Mouse (Mus musculus) cerebellum, postnatal 14 days (tissue): ENCODE measurements at regions not wholly inside any gene's neighbourhood (a gene's known extent, or its start where the extent isn't known, plus 50 kb on each side); places are given as distances from the start of the nearest gene placed in this dataset.
"Not testable (repeated sequence)": the region's sequence is repeated elsewhere in the genome, so short reads cannot be mapped to it uniquely, and the experiment has no call there.

Experiments
- DNase-seq, 2 experiments: peaks; one replicate each; pipeline ENCODE4 v3.0.0; 2021; ENCODE audit warnings: mixed read lengths in 2 of 2

GRCm38 (mm10) chr10:91443321-91443720, 262.2 kb upstream of the Tmpo start:
- DNase-seq, result no peak

- DNase-seq, result no peak
Observed at GRCm38 (mm10) chr10:91440051-91440450, 258.9 kb upstream of the Tmpo start.

DNA sequence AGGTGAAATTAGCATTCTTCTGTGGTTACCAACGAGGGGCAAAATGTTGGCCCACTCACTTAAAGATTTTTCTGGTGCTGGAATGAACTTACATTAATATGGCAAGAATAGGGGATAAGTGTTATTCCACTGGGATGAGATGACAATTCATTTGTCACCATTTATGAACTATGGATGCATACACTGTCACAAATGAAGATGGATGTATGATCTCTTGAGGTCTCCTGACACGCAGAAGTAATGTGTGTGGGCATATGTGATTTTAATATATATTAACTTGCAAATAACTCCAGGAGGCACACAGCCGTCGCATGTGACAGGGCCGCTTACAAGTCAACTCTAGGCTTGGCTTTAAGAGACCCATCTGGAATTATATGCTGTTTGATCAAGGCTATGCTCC, 256.8 kb upstream of the Tmpo start:
- no peak for DNase-seq

DNA sequence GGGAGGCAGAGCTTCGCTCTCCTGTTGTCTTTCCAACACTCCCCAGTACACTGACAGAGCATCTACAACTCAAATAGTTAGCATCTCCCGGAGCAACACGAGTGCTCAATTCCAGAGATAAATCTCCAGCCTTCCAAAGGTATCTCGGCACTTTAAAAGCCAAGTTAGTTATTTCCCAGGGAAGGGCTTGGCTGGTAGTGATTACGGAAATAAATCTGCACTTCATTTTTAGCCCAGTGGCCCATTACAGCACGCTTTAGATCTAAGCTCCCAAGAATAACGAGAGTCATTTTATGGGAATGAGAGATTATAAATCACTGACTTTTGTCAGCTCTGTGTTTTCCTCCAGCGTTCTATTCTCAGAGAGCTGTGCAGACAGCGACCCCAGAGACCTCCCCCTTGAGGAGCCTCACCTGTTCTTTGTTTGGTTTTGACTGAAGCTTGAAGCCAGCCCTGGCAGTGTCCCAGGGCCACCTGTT, 255.0 kb upstream of the Tmpo start:
- DNase-seq, result peak; percentile 21 to 23

DNA sequence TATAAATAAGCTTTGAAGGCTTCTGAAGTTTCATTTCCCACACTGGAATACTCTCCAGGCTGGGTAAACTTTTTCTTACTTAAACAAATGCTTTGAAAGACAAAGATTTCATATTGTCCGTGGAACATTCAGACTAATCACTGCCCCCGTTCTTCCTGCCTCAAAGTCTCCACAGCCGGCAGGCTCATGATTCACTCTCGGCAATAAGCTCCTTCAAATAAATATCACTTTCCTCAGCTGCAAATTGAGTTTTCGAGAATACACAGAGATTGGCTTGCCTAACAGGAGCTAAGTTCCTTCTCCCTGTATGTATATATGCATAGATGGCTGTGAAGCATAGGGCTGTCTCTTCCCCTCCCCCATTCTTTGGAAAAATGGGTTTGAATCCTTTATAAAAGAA, 249.2 kb upstream of the Tmpo start:
- no peak for DNase-seq

GRCm38 (mm10) chr10:91426584-91426983, 245.5 kb upstream of the Tmpo start:
- no peak for DNase-seq

DNA sequence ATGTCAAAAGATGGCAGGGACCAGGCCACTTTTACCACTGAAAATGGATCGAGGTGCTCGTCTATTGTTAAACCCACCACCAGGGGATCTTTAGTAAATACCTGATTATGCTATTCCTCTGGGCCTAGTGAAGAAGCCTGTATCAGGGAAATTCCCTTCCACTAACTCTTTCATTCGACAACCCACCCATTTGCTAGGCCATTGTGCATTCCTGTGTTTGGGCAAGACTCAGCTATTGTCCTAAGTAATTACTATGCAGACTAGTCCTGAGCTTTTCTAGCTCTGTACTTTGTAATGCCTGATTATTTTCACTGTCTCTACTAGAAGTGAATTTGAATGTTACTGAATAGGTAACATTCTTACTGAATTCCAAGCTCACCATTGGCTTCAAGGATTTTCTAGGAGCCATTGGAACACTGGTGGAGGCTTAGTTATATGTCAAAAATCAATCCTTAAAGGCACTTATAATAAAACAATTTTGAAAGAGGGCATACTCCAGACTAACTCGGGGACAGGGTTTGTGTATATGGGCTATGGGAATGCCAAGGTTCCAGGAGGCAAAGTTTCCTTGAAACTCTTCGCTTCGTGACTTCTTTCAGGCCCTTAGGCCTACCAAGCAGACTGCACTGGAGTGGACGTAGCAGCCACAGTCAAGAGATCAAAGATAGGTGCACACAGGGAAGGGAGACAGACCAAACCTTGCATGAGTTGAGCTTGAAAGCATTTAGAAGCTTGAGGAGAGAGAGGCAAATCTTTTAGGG, 244.7 kb upstream of the Tmpo start:
- not testable (repeated sequence) for DNase-seq

DNA sequence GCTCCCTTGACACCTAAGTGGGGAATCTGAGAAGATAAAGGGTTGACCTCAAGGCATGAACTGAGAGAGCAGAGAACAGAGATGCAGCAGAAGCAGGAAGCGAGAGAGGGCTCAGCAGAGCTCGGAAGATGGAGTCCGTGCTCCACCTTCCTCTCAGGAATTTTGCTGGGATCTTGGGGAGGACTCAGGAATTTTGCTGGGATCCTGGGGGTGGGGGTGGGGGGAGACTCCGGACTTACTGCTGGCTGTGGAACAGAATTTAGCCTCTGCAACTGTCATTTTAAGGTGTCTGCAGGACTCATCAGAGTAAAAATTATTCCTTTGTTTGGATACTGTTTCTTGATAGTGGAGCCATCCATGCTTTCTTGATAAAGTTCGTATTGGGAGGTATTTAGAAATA, 243.7 kb upstream of the Tmpo start:
- DNase-seq, result no peak

GRCm38 (mm10) chr10:91387255-91387654, 206.1 kb upstream of the Tmpo start:
- DNase-seq, result peak; percentile 22 to 72

GRCm38 (mm10) chr10:91384372-91384771, 203.3 kb upstream of the Tmpo start:
- DNase-seq, result peak; percentile 45 to 62

DNA sequence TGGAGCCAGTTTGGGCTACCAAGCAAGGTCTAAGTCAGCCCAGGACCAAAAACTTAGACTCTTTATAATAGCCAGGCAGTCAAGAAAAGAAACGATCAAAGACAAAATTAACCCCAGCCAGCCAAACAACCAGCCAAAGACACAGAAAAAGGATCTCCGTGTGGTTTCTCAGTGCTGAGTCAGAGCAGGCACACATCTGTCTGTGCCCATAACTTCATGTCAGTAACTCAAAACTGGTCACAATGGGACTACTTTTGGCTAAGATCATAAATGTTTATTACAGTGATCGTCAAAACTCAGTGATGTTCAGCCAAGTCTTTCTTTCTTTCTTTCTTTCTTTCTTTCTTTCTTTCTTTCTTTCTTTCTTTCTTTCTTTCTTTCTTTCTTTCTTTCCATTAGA, 195.6 kb upstream of the Tmpo start:
- no peak for DNase-seq

DNA sequence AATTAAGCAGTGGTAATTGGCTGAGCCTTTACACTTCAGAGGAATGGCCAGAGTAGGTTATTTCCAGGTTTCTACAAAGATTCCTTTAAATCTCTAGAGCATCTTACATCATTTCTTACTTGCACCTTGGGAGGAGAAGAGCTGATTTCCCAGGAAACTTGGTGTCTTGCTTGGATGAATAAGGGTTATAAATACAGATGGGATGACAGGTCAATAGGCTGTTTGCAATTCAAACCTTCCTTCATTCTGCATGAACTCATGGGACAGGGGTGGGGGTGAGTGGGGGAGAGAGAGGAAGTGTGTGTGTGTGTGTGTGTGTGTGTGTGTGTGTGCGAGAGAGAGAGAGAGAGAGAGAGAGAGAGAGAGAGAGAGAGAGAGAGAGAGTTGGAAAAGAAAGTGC, 186.4 kb upstream of the Tmpo start:
- no peak for DNase-seq

- DNase-seq, result no peak
Observed at GRCm38 (mm10) chr10:91362587-91362986, 181.5 kb upstream of the Tmpo start.

DNA sequence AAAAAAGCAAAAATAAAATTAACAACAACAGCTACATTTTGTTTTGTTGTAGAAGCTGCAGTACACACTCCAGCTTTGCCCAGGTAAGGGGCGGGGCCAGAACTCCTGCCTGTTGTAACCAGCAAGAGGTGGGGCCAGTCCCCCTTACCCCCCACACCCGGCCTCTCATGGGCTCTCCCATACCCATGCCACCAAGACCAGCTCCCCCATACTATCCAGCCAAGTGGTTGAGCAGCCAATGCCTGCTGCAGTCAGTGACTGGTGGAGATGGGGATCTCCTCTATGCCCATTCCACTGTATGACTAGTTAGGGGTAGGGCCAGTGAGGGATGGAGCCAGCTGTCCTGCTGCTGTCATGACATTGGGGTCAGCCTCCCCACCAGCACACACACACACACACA, 180.5 kb upstream of the Tmpo start:
- no peak for DNase-seq

GRCm38 (mm10) chr10:91345465-91345864, 164.3 kb upstream of the Tmpo start:
- DNase-seq, result no peak

GRCm38 (mm10) chr10:91342083-91342482, 161.0 kb upstream of the Tmpo start:
- DNase-seq, result no peak

DNA sequence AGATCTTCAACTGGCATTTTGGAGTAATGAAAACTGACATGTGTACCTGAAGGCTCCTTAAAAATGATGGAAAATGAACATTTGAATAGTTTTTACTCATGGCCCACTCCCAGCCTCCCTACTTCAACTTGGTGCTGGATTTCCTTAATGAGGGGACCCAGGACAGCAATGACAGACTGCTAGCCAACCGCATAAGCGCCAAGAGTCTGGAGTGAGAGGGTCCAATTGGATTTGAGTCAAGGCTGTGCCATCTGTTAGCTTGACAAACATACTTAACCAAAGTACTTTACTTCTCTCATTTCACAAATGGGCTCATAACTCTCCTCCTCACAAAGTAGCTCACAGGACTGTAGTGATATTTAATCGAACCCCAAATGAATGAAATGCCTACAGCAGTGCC, 158.2 kb upstream of the Tmpo start:
- peak; percentile 64 to 76 for DNase-seq

DNA sequence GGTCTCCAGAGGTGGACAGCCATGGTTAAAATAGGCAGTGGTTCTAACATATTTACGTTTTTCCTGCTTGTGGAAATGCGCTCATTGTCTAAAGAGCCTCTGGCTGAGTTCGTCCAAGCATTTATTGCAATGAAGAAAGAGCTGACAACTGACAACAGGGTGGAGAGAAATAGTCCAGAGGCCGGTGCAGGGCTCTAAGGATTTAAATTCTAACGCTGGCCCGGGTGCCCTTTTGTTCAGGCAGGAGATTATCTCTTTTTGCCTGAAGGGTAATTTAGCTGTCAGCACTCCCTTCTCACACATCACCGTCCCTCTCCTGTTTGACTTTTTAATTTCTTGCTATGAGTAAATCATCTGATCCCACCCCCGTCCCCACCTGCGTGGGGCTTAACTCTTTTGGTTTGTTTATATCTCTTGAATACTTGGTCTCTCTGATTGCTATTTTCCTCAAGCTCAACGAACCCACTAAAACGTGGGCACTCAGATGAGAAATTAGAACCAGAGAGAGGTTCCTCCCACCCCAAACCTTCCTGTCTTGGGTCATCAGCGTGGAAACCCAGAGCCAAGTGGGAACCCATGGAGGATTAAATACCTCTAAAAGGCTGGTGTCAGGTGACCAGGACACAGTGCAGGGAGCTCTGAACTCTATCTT, 145.7 kb upstream of the Tmpo start:
- no peak for DNase-seq

GRCm38 (mm10) chr10:91326144-91326655, 145.1 kb upstream of the Tmpo start:
- DNase-seq, result no peak

- DNase-seq, result no peak
Observed at GRCm38 (mm10) chr10:91321226-91321625, 140.1 kb upstream of the Tmpo start.

DNA sequence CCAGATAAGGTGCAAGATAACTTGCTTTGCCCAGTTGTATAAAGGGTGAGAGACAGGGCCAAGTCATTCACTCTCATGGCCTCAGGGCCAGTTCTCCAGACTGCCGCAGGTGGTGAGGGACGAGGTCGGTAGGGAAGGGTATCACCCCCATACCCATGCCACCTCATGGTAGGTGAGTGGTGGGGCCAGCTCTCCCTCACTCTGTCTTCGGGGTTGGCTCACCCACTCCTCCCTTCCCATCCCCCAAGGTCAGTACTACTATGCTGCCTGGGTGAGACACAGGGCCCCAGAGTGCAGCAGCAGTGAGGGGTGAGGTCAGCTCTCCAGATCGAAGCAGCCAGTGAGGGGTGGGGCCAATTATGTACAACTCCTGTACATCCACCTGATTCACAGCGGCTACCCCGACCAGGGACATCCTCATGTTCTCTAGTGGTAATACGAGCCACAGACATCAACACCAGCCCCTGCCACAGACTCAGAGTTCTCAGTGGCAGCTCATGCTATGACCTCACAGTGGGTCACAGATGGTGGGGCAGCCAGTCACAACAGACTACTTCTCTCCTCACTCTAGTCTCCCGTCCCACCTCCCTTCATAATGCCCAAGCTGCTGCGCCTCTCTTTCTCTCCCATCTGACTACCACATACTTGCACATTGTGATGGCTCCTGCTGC, 138.5 kb upstream of the Tmpo start:
- no peak for DNase-seq

DNA sequence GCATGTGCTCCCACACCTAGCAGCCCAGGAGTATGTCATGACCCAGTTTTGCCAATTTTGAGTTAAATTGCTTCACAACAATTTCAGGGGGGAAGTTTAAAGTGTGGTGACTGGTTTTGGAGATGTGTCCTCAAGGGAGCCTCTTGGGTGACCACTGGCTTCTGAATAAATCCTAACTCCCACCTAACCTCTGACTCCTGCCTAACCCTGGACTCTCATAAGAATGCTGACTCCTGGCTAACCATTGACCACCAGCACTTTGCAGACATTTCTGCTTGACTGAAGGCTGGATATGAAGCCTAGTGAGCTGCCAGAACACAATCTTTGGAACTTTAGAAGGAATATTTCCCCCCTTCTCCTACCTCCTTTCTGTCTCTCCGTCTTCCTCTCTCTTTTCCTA, 133.3 kb upstream of the Tmpo start:
- no peak for DNase-seq

- peak; percentile 53 to 65 for DNase-seq
Observed at GRCm38 (mm10) chr10:91313316-91313715, 132.2 kb upstream of the Tmpo start.

DNA sequence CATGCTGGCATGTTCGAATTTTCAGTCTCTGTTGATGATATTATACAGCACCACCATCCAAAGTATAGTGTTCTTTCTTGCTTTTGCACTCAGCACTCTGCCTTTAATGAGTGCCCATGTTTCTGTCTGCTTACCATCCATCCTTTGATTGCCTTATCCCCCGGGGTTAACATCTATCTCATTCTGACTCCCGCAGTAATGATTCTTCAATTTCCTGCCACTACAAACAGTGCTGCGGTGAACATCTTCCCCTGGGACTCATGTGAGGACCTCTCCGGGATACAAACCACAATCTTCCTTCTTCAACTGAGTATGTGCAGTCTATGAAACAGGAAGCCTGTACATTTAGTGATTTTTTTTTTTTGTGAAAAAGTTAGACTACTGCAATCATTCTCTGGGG, 131.8 kb upstream of the Tmpo start:
- no peak for DNase-seq
